Mouse (Mus musculus): ENCODE results near the gene Glis3. TPM values are rescaled to one million over a fixed set of nuclear protein-coding genes. Genes with fewer than 3 reads are reported as not detected.

The Glis3 gene
- polyA plus RNA-seq, 1 experiment from 2014 or later = 0.85 TPM

GRCm38 (mm10) chr19:28478055-28478454 lies 201.8 kb downstream of the Glis3 start:
- Histone ChIP-seq H3K27me3 (ENCODE audit: control insufficient read depth, insufficient read depth, low read length) (no peaks in the 10 kb centered on the region), H3K9ac (ENCODE audit: low read length) (no peak overlapping the region), H3K36me3 (ENCODE audit: control insufficient read depth, insufficient read depth, low read length) (no peaks in the 10 kb centered on the region), H3K9me3 (ENCODE audit: control insufficient read depth, low read length) (no peaks in the 10 kb centered on the region), H3K4me1 (replicated peaks; ENCODE audit: control insufficient read depth, insufficient read depth) (no peaks in the 10 kb centered on the region), H3K4me3 (ENCODE audit: low read depth, low read length) (no peak overlapping the region), H3K27ac (replicated peaks) (no peak overlapping the region), H3K4me2 (replicated peaks; ENCODE audit: low read depth) (no peak overlapping the region)
- 69% methylated on average over 6 of the region's 6 CpGs for WGBS
- TF ChIP-seq CTCF (IDR thresholded peaks at IDR 0.05; ENCODE audit: low read depth) (no peak), EP300 (optimal IDR thresholded peaks at IDR 0.05) (no peak)
- no peak for ATAC-seq (ENCODE audit: low FRiP score, low TSS enrichment)
- DNase-seq (ENCODE audit: low spot score) = no peak

GRCm38 (mm10) chr19:28477326-28477863 lies 202.5 kb downstream of the Glis3 start:
- 45% methylated on average over 6 of the region's 6 CpGs for WGBS
- TF ChIP-seq EP300 (optimal IDR thresholded peaks at IDR 0.05) (no peak), CTCF (IDR thresholded peaks at IDR 0.05; ENCODE audit: low read depth) (no peak)
- no peak overlapping the region for H3K27ac ChIP-seq (replicated peaks)

DNA sequence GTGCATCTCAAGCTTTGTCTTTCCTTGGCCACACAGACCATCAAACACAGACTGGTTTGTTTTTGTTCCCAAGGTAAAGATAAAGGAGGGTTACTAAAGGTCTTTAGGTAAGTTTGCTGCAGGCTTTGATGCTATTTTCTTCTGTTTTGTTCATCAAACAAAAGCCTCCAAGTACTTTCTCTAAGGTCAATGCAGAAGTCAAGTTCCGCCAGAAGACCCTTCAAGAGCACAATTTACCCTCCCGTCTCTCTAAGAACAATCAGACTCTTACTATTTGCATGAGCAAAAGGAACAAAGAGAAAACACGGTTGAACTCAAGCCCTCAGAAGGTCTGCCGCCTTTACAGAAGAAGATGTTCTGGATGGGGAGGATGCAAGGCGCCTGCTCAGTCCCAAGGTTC lies 206.3 kb downstream of the Glis3 start:
- no peak overlapping the region for H3K9ac ChIP-seq (ENCODE audit: low read length)
- H3K27ac ChIP-seq (replicated peaks) = no peak overlapping the region
- no peak overlapping the region for H3K4me3 ChIP-seq (ENCODE audit: low read depth, low read length)
- H3K9me3 ChIP-seq (ENCODE audit: control insufficient read depth, low read length) = no peaks in the 10 kb centered on the region
- no peaks in the 10 kb centered on the region for H3K4me1 ChIP-seq (replicated peaks; ENCODE audit: control insufficient read depth, insufficient read depth)
- H3K4me2 ChIP-seq (replicated peaks; ENCODE audit: low read depth) = no peak overlapping the region
- no peaks in the 10 kb centered on the region for H3K27me3 ChIP-seq (ENCODE audit: control insufficient read depth, insufficient read depth, low read length)
- DNase-seq (ENCODE audit: low spot score) (no peak), ATAC-seq (ENCODE audit: low FRiP score, low TSS enrichment) (no peak)
- TF ChIP-seq EP300 (optimal IDR thresholded peaks at IDR 0.05) = no peak
- TF ChIP-seq CTCF (IDR thresholded peaks at IDR 0.05; ENCODE audit: low read depth) = no peak
- 74% methylated on average over 5 of the region's 5 CpGs for WGBS
- H3K36me3 ChIP-seq (ENCODE audit: control insufficient read depth, insufficient read depth, low read length) = no peaks in the 10 kb centered on the region

More at GRCm38 (mm10) chr19:28477326-28477863, 202.5 kb downstream of the Glis3 start:
- Histone ChIP-seq H3K9me3 (ENCODE audit: control insufficient read depth, low read length) (no peaks in the 10 kb centered on the region), H3K4me1 (replicated peaks; ENCODE audit: control insufficient read depth, insufficient read depth) (no peaks in the 10 kb centered on the region), H3K9ac (ENCODE audit: low read length) (no peak overlapping the region), H3K4me3 (ENCODE audit: low read depth, low read length) (no peak overlapping the region), H3K27me3 (ENCODE audit: control insufficient read depth, insufficient read depth, low read length) (no peaks in the 10 kb centered on the region), H3K36me3 (ENCODE audit: control insufficient read depth, insufficient read depth, low read length) (no peaks in the 10 kb centered on the region), H3K4me2 (replicated peaks; ENCODE audit: low read depth) (no peak overlapping the region)
- ATAC-seq (ENCODE audit: low FRiP score, low TSS enrichment) (no peak), DNase-seq (ENCODE audit: low spot score) (no peak)

- Histone ChIP-seq H3K4me1 (replicated peaks; ENCODE audit: control insufficient read depth, insufficient read depth) (no peaks in the 10 kb centered on the region), H3K9ac (ENCODE audit: low read length) (no peak overlapping the region), H3K27ac (replicated peaks) (no peak overlapping the region), H3K36me3 (ENCODE audit: control insufficient read depth, insufficient read depth, low read length) (no peaks in the 10 kb centered on the region), H3K4me2 (replicated peaks; ENCODE audit: low read depth) (no peak overlapping the region), H3K4me3 (ENCODE audit: low read depth, low read length) (no peak overlapping the region), H3K27me3 (ENCODE audit: control insufficient read depth, insufficient read depth, low read length) (no peaks in the 10 kb centered on the region), H3K9me3 (ENCODE audit: control insufficient read depth, low read length) (no peaks in the 10 kb centered on the region)
- 66% methylated on average over 6 of the region's 8 CpGs for WGBS
- ATAC-seq (ENCODE audit: low FRiP score, low TSS enrichment) (no peak), DNase-seq (ENCODE audit: low spot score) (no peak)
- TF ChIP-seq EP300 (optimal IDR thresholded peaks at IDR 0.05) = no peak
- TF ChIP-seq CTCF (IDR thresholded peaks at IDR 0.05; ENCODE audit: low read depth) = no peak
These were observed 208.7 kb downstream of the Glis3 start for GRCm38 (mm10) chr19:28471144-28471543.

DNA sequence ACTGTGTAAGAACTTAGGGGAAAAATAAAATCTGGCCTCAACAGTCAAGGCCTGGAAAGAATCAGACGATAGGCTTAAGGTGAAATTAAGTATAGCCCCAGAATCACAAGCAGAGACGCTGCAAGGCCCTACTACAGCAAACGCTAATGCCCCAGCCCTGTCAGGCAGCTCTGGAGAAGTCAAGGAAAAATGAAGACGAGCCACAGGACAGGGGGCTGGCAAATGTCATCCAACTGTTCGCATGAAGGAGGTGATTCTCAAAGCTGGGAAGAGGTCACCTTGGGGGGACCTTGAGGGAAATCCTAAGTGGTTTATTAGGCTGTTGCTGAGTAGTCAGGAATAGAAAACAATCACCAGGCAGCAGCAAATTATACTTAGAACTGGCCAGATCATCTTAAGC lies 214.1 kb downstream of the Glis3 start:
- DNase-seq (ENCODE audit: low spot score) = no peak
- H3K9ac ChIP-seq (ENCODE audit: low read length) = no peak overlapping the region
- WGBS = 53% methylated on average over 5 of the region's 5 CpGs
- no peak overlapping the region for H3K27ac ChIP-seq (replicated peaks)
- no peak for TF ChIP-seq CTCF (IDR thresholded peaks at IDR 0.05; ENCODE audit: low read depth)
- no peak for TF ChIP-seq EP300 (optimal IDR thresholded peaks at IDR 0.05)
- ATAC-seq (ENCODE audit: low FRiP score, low TSS enrichment) = no peak
- no peak overlapping the region for H3K4me2 ChIP-seq (replicated peaks; ENCODE audit: low read depth)
- no peaks in the 10 kb centered on the region for H3K27me3 ChIP-seq (ENCODE audit: control insufficient read depth, insufficient read depth, low read length)
- no peak overlapping the region for H3K4me3 ChIP-seq (ENCODE audit: low read depth, low read length)
- H3K36me3 ChIP-seq (ENCODE audit: control insufficient read depth, insufficient read depth, low read length) = no peaks in the 10 kb centered on the region
- H3K4me1 ChIP-seq (replicated peaks; ENCODE audit: control insufficient read depth, insufficient read depth) = no peaks in the 10 kb centered on the region
- H3K9me3 ChIP-seq (ENCODE audit: control insufficient read depth, low read length) = no peaks in the 10 kb centered on the region

DNA sequence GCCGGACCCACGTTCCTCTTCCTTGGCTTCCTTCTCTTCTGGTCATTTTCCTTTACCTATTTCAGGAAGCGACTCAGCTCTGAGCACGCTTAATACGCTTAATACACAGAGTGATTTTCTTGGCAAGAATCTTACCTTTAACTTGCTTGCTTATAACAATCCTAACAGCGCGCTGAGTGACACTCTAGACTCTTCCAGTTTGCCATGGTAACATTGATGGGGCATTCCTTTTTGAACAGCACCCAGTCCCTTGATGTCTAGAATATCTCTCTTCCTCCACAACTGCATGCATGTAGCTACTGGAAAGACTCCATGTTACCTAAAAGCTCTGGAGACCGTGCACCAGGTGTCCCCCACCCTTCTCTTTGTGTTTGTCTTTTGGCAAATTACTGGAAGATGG lies 225.5 kb downstream of the Glis3 start:
- Histone ChIP-seq H3K4me2 (replicated peaks; ENCODE audit: low read depth) (no peak overlapping the region), H3K4me1 (replicated peaks; ENCODE audit: control insufficient read depth, insufficient read depth) (no peaks in the 10 kb centered on the region), H3K4me3 (ENCODE audit: low read depth, low read length) (no peak overlapping the region), H3K27ac (replicated peaks) (no peak overlapping the region), H3K9me3 (ENCODE audit: control insufficient read depth, low read length) (no peaks in the 10 kb centered on the region), H3K9ac (ENCODE audit: low read length) (no peak overlapping the region), H3K27me3 (ENCODE audit: control insufficient read depth, insufficient read depth, low read length) (no peaks in the 10 kb centered on the region), H3K36me3 (ENCODE audit: control insufficient read depth, insufficient read depth, low read length) (no peaks in the 10 kb centered on the region)
- ATAC-seq (ENCODE audit: low FRiP score, low TSS enrichment) = no peak
- WGBS = 59% methylated on average over 8 of the region's 8 CpGs
- DNase-seq (ENCODE audit: low spot score) = no peak
- no peak for TF ChIP-seq CTCF (IDR thresholded peaks at IDR 0.05; ENCODE audit: low read depth)

All from stomach, postnatal 0 days (tissue).